Mouse (Mus musculus): ENCODE measurements around the gene Disc1.

DNA sequence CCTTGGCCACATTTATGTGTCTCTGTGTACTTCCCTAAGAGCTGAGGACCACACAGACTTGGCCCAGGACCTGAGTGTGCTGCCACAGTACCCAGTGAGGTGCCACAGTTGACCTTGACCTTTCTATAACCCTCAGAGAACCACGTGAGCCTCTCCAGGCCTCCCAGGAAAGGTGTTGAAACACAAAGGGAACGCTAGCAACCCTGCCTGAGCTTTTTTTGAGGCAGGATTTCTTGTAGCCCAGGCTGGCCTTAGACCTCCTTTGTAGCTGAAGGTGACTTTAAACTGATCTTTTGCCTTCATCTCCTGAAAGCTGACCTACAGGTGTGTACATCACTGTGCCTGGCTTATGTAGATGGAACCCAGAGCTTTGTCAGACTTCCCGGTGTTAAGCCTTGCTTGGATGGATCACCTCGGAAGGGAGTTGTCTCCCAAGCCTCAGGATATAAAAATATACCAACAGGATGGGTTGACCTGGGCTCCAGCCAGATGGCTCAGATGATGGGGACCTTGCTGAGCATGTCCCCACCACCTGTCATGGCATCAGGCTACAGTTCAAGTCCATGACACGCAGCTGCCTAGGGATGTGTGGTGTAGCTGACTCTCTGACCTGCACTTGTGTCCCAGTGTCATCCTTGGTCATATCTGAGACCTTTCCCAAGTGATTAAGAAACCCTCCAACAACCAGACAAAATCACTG, 4.8 kb upstream of the Disc1 start:
- TF ChIP-seq CTCF (IDR thresholded peaks at IDR 0.05; ENCODE audit: extremely low read depth, insufficient read length, insufficient replicate concordance, low read depth, low read length) (no peak), POLR2A (IDR thresholded peaks at IDR 0.05; ENCODE audit: low read depth, low read length) (no peak)

Data from small intestine, adult 2 months (tissue).